Mouse (Mus musculus): ENCODE data around the gene Sell.

DNA sequence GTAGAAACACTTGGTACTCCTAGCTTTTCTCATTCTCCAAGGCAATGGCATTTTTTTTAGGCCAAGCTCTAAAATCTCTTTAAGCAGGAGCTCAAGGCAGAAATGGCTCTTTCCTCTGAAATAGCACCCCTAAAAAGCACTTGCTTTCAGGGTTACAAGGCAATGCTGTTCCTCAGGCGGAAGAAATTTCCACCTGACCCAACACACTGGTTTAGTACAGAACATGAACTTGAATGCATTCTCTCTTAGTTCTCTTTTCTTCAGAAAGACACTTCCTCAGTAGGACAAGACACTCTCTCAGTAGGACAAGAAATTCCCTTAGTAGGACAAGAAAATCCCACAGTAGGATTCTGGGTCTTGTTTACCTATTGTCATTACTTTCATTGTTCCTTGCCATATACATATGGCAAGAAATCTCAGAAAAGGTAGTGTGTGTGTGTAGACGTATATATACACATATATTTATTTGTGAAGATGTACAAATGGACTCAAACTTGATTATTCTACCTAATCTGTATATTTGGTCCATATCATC is 12.9 kb downstream of the Sell start:
- TF ChIP-seq POLR2A (IDR thresholded peaks at IDR 0.05; ENCODE audit: control insufficient read depth, extremely low read depth, insufficient read depth, low read length, poor library complexity) (no peak), CTCF (IDR thresholded peaks at IDR 0.05; ENCODE audit: borderline replicate concordance, control insufficient read depth, extremely low read depth, insufficient read depth, low read length, poor library complexity) (no peak)
